Mouse (Mus musculus) fat pad, adult 2 months (tissue): Measurements from ENCODE around the gene Adam6b.
"Not testable (repeated sequence)": the region's sequence is repeated elsewhere in the genome, so short reads cannot be mapped to it uniquely, and the experiment has no call there.

Experiments
- DNase-seq: peaks from one replicate; pipeline ENCODE4 v3.0.0-alpha.2; 2011; ENCODE audit warnings: low read depth, low spot score; ENCODE audit errors: extremely low read depth

Adam6b gene

DNA sequence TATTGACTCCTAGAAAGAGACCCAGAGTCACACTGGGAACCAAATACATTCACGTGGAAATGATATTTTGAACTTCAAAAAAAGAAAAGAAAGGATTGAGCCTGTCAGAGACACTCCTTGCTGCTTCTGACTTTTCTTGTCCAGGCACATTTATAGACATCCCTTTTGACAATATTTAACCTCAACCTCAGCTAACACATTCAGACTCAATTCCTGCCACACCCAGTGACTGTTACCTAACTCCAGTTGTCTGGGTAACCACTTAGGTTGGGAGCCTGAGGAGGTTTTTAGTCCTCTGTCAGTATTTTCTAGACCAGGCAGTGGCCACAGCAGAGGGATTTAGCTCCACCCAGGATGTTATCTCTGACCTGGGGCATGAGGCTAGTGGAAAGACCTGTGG is at the start of gene Adam6b:
Gene Adam6b, plus strand, starts transcription at position 301 of the 400 bp plus-strand sequence.
- DNase-seq = not testable (repeated sequence)

GRCm38 (mm10) chr12:113446061-113446460 is 43.2 kb upstream of the Adam6b start:
- no peak for DNase-seq

DNA sequence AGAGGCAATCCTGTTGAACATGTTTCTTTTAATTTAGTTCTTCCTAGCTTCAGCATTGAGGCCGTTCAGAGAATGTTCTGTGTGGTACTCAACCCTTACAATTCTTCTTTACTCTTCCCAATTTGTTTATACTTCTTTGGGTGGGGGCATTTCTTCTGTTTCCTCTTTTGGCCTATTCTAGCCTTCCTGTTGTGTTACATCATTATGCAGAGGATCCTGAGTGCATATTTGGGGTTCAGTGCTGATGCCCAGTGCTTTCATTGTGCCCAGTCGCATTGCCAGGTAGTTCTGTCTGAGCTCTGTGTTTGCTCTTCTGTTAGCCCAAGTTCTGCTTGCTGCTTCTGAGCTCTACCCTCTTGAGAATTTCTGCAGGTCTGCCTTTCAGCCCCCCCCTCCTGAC is 13.1 kb upstream of the Adam6b start:
- no peak for DNase-seq

DNA sequence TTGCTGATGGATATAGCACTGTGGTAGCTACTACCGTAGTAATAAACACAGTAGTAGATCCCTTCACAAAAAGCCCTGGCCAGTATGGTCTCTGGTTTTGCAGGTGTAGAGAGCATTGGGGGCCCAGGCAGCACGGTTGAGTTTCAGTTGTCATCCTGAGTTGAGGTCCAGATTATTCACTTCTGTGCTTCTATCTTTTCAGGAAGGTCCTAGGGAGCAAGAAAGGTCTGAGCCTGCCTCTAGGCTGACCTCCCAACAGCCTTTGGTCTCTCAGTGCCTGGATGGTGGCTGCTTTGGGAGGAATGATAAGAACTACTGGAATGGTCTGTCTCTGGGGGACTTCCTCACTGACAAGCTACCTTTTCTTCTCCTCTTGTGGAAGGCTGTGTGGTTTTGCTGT is 7.2 kb upstream of the Adam6b start:
- DNase-seq = no peak

GRCm38 (mm10) chr12:113482661-113483389 is 6.5 kb upstream of the Adam6b start:
- DNase-seq = no peak

DNA sequence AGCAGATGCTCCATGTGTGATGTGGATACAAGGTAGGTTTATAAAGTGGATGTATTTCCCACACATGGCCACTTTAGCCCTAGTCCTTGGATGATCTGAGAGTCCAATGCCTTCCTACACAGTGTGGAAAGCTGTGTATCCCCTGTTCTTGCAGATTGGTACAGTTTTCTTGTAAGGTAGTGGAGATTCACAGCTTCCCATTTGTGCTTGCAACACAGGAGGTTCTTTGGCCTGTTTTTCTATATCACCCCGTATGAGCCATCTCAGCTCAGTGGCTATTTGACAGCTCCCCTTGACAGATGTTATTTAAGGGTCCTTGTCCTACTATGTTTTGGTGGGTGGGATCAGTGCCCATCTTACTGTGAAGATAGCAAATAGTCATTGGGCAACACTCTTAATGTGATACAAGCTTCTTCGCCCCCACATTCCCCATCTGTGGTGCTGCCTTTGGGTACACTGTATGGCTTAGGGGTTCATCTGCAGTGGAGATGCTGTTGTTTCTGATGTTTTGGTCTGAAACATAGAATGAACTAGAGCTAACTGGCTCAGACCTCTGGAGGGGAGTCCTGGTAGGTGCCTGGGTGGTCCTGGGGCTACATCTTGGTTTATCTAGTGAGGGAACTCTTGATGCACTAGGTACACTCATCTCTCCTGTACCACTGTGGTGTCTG is 5.7 kb upstream of the Adam6b start:
- no peak for DNase-seq

- no peak for DNase-seq
These were observed 4.3 kb upstream of the Adam6b start for GRCm38 (mm10) chr12:113484971-113485485.

GRCm38 (mm10) chr12:113487693-113488092 is 1.6 kb upstream of the Adam6b start:
- DNase-seq = not testable (repeated sequence)

DNA sequence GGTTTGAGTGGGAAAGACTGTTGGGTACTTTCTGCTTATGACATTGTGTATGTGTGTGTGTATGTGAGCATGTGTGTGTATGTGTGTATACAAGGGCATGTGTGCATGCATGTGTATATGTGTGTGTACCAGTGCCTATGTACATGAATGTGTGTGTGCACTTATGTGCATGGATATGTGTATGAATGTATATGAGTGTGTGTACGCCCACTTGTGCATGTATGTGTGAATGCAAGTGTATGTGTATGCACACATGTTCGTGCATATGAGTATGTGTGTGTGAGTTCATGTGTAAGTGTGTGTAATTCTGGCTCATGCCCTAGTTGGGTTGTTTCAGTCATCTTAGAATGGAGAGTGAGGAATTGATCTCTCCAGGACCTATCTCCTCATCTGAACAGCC is 36.6 kb downstream of the Adam6b start:
- DNase-seq = no peak
